Mouse (Mus musculus) forebrain, embryonic 12.5 days (tissue): ENCODE measurements at regions not wholly inside any gene's neighbourhood (a gene's known extent, or its start where the extent isn't known, plus 50 kb on each side); places are given as distances from the start of the nearest gene placed in this dataset.
A peak's percentile ranks its signal among the peaks of the same experiment; 100 is the strongest.

Source experiments
- ATAC-seq: fragments of 200-750 bp; cut with Nextera tagmentation; 2 replicates; pipeline ENCODE4 v1.8.0; 2017; ENCODE audit warnings: moderate TSS enrichment; ENCODE audit not compliant: low FRiP score
- H3K27ac ChIP-seq: fragments of 300-500 bp; sonication (generic); 2 replicates; pipeline ENCODE4 v1.5.1; 2016; ENCODE audit warnings: mild to moderate bottlenecking
- H3K27me3 ChIP-seq: fragments of 300-500 bp; sonication (generic); 2 replicates; pipeline ENCODE4 v1.6.1; 2016; ENCODE audit warnings: mild to moderate bottlenecking
- H3K36me3 ChIP-seq: fragments of 300-500 bp; sonication (generic); replicated peaks from 2 replicates; pipeline ENCODE4 v1.6.1; 2016; ENCODE audit warnings: mild to moderate bottlenecking
- H3K4me1 ChIP-seq: fragments of 300-500 bp; sonication (generic); 2 replicates; pipeline ENCODE4 v1.6.1; 2016
- H3K4me2 ChIP-seq: fragments of 300-500 bp; sonication (generic); 2 replicates; pipeline ENCODE4 v1.6.1; 2016; ENCODE audit warnings: mild to moderate bottlenecking, moderate library complexity
- H3K4me3 ChIP-seq: fragments of 300-500 bp; sonication (generic); replicated peaks from 2 replicates; pipeline ENCODE4 v1.5.1; 2016; ENCODE audit warnings: mild to moderate bottlenecking
- H3K9ac ChIP-seq: fragments of 300-500 bp; sonication (generic); 2 replicates; pipeline ENCODE4 v1.6.1; 2016; ENCODE audit warnings: mild to moderate bottlenecking
- H3K9me3 ChIP-seq: fragments of 300-500 bp; sonication (generic); 2 replicates; pipeline ENCODE4 v1.6.1; 2016
- WGBS: fragments of 180-500 bp; shearing (Covaris S2); methylation state at CpG from one replicate; pipeline ENCODE4 v1.1.7; 2016; 5-methylcytosine and 5-hydroxymethylcytosine counted together

GRCm38 (mm10) chr8:100942680-100943427 is 1526.6 kb upstream of the Cdh8 start:
- Histone ChIP-seq H3K4me2 (no peak overlapping the region), H3K27me3 (no peaks in the 10 kb centered on the region), H3K9me3 (no peaks in the 10 kb centered on the region), H3K27ac (no peak overlapping the region), H3K36me3 (no peaks in the 10 kb centered on the region), H3K4me1 (peaks cover 7% of the 10 kb centered on the region), H3K9ac (no peak overlapping the region), H3K4me3 (no peak overlapping the region)
- 71% methylated on average over 6 of the region's 6 CpGs for WGBS
- ATAC-seq = no peak; the same call in 1 of the 2 replicates

GRCm38 (mm10) chr8:100939533-100939932 is 1523.3 kb upstream of the Cdh8 start:
- WGBS = 6% methylated on average over 4 of the region's 4 CpGs
- H3K9me3 ChIP-seq = no peaks in the 10 kb centered on the region

GRCm38 (mm10) chr8:100890307-100890706 is 1474.0 kb upstream of the Cdh8 start:
- H3K4me1 ChIP-seq = no peaks in the 10 kb centered on the region
- no peak overlapping the region for H3K4me3 ChIP-seq
- no peak for ATAC-seq
- H3K9me3 ChIP-seq = no peaks in the 10 kb centered on the region
- H3K36me3 ChIP-seq = no peaks in the 10 kb centered on the region
- H3K4me2 ChIP-seq = no peak overlapping the region
- H3K27me3 ChIP-seq = no peaks in the 10 kb centered on the region
- 46% methylated on average over 3 of the region's 3 CpGs for whole genome bisulfite sequencing
- no peak overlapping the region for H3K27ac ChIP-seq
- no peak overlapping the region for H3K9ac ChIP-seq

More at GRCm38 (mm10) chr8:100939533-100939932, 1523.3 kb upstream of the Cdh8 start:
- peaks cover 7% of the 10 kb centered on the region for H3K4me1 ChIP-seq
- no peak overlapping the region for H3K4me3 ChIP-seq
- H3K27me3 ChIP-seq = no peaks in the 10 kb centered on the region
- no peaks in the 10 kb centered on the region for H3K36me3 ChIP-seq
- H3K9ac ChIP-seq = no peak overlapping the region
- H3K4me2 ChIP-seq = no peak overlapping the region
- 0 out of 2 replicates have a peak overlapping the region, but pooled peaks have one; percentile 31 for H3K27ac ChIP-seq
- peak; percentile 85 for ATAC-seq

DNA sequence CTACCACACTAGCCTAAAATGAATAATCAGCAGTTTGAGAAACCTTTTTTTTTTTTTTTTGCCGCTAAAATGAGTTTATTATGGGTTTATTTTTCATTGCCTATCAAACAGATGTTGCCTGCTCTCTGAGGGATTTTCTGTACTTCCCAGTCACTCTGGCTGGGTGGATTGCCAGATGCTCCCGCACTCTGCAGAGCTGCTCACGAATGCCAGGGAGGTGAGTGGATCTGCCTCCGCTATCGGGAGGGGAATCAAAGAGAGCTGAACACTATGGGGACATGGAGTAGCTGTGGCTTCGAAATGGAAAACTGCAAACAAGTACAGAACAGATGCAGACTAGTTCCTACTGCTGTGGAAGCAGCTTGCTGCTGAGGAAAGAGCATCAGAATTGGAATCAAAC is 1449.4 kb upstream of the Cdh8 start:
- no peaks in the 10 kb centered on the region for H3K27me3 ChIP-seq
- no peak overlapping the region for H3K4me2 ChIP-seq
- WGBS = 78% methylated on average over 6 of the region's 6 CpGs
- no peak for ATAC-seq
- no peaks in the 10 kb centered on the region for H3K36me3 ChIP-seq
- no peak overlapping the region for H3K27ac ChIP-seq
- H3K4me1 ChIP-seq = no peaks in the 10 kb centered on the region
- H3K9me3 ChIP-seq = no peaks in the 10 kb centered on the region
- no peak overlapping the region for H3K9ac ChIP-seq
- H3K4me3 ChIP-seq = no peak overlapping the region

DNA sequence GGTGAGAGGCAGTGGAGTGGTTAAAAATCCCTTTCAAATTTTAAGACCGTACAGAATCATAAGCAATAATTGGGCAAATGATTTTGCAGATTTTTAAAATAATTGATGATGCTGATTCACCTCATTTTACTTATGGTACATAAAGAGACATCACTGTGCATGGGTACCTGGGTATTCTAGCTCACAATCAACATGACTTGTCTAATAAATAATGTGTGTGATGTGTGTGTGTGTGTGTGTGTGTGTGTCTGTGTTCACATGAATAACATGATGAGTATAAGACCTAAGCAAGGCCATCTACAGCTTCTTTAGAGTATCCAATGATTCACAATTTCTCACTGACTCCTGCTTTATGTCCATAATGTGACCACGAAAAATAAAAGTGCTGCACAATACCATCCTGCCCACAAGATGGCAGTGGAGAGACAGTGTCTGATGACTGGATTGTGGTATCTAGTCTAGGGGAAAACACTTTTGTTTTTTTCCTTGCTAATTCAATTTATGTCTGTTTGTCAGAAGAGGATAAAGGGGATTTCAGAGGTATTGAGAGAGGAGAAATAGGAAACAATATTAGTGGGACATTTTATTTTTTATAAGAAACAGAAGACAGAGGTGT is 1434.7 kb upstream of the Cdh8 start:
- H3K4me3 ChIP-seq = no peak overlapping the region
- no peaks in the 10 kb centered on the region for H3K9me3 ChIP-seq
- no peaks in the 10 kb centered on the region for H3K27me3 ChIP-seq
- no peak overlapping the region for H3K9ac ChIP-seq
- ATAC-seq = peak; percentile 74
- no peaks in the 10 kb centered on the region for H3K4me1 ChIP-seq
- no peak overlapping the region for H3K4me2 ChIP-seq
- no peaks in the 10 kb centered on the region for H3K36me3 ChIP-seq
- 44% methylated on average over 2 of the region's 2 CpGs for WGBS
- no peak overlapping the region for H3K27ac ChIP-seq
